Comparison of ENCODE assay signal across 15 mouse cellular contexts in genomic region chr1:55554405-55554804, GRCm38 (mm10).
"Had no signal": no experiment of that assay in that cellular context is flagged by ENCODE, and none has a peak within 500 bp of the region (broad histone marks: within the 10 kb centered on the region; RNA-seq: fewer than 3 reads in every experiment).

No protein-coding gene starts in this region.

- H3K4me2 ChIP-seq: neural tube, embryonic 13.5 days; neural tube, embryonic 15.5 days; stomach, embryonic 15.5 days had no signal

- H3K27ac ChIP-seq: neural tube, embryonic 13.5 days; neural tube, embryonic 15.5 days; stomach, embryonic 15.5 days; stomach, postnatal 0 days had no signal

- H3K4me1 ChIP-seq: neural tube, embryonic 13.5 days; neural tube, embryonic 15.5 days; stomach, embryonic 15.5 days had no signal

- H3K9me3 ChIP-seq: neural tube, embryonic 13.5 days; neural tube, embryonic 15.5 days; stomach, embryonic 15.5 days had no signal

- H3K4me3 ChIP-seq: neural tube, embryonic 13.5 days; neural tube, embryonic 15.5 days; stomach, embryonic 15.5 days had no signal

- DNase-seq: right cerebral cortex, adult 18-20 months; right cerebral cortex, postnatal 14 days; right cerebral cortex, postnatal 25 days; right cerebral cortex, postnatal 4 days; spleen, adult 18-20 months; thymus, adult 18-20 months; thymus, adult 2 months; thymus, postnatal 14 days; thymus, postnatal 25 days; thymus, postnatal 36 days; thymus, postnatal 4 days had no signal

- H3K27me3 ChIP-seq: neural tube, embryonic 13.5 days; neural tube, embryonic 15.5 days; stomach, embryonic 15.5 days had no signal

- H3K36me3 ChIP-seq: neural tube, embryonic 13.5 days; neural tube, embryonic 15.5 days; stomach, embryonic 15.5 days had no signal

- H3K9ac ChIP-seq: neural tube, embryonic 13.5 days; neural tube, embryonic 15.5 days; stomach, embryonic 15.5 days had no signal
